Mouse (Mus musculus) Muller cell, postnatal 12 days (primary cell): ENCODE results near the gene 2310007B03Rik.

Source experiments
- DNase-seq: peaks from one replicate; pipeline ENCODE4 v3.0.0-alpha.2; 2015; ENCODE audit errors: inconsistent ontology term

Gene 2310007B03Rik

GRCm38 (mm10) chr1:93101571-93102061 is 59.1 kb downstream of the 2310007B03Rik start, which contains the start of gene Kif1a:
Kif1a (minus strand) TSS chr1:93101951.
- peak; percentile 93 for DNase-seq
